Mouse (Mus musculus): ENCODE results near the gene Dnajb12.

- TF ChIP-seq CTCF (IDR thresholded peaks at IDR 0.05; ENCODE audit: low read depth, low read length): no peak
- no peak for TF ChIP-seq POLR2A (IDR thresholded peaks at IDR 0.05; ENCODE audit: borderline replicate concordance, low read depth, low read length)
Measured at GRCm38 (mm10) chr10:59920810-59921681, 41.7 kb downstream of the Dnajb12 start.
